Mouse (Mus musculus) myocyte (in vitro differentiated cells): ENCODE data around the gene Man2a1.

Experiments
- E2F4 ChIP-seq: IDR thresholded peaks from one replicate; pipeline ENCODE4 v1.6.1; 2011; ENCODE audit warnings: mild to moderate bottlenecking, control low read depth, moderate library complexity; ENCODE audit not compliant: insufficient read depth
- POLR2A ChIP-seq: IDR thresholded peaks from one replicate; pipeline ENCODE4 v1.6.1; 2011; ENCODE audit warnings: low read depth, mild to moderate bottlenecking, control low read depth, moderate library complexity; ENCODE audit not compliant: insufficient read length
- SRF ChIP-seq: IDR thresholded peaks from one replicate; pipeline ENCODE4 v1.6.1; 2011; ENCODE audit warnings: low read depth; ENCODE audit not compliant: control insufficient read depth, insufficient read length

GRCm38 (mm10) chr17:64620627-64621026 is 20.1 kb downstream of the Man2a1 start:
- TF ChIP-seq POLR2A (no peak), SRF (no peak), E2F4 (no peak)
